Mouse (Mus musculus) liver, embryonic 14.5 days (tissue): Measurements from ENCODE around the gene Mpdu1.
A peak's percentile ranks its signal among the peaks of the same experiment; 100 is the strongest.

Experiments
- CTCF ChIP-seq: IDR thresholded peaks from 2 replicates; pipeline ENCODE4 v1.5.1; 2016; ENCODE audit warnings: antibody characterized with exemption, low read depth, control low read depth
- EP300 ChIP-seq: IDR thresholded peaks from 2 replicates; pipeline ENCODE4 v1.6.1; 2016; ENCODE audit warnings: antibody characterized with exemption, low read depth

DNA sequence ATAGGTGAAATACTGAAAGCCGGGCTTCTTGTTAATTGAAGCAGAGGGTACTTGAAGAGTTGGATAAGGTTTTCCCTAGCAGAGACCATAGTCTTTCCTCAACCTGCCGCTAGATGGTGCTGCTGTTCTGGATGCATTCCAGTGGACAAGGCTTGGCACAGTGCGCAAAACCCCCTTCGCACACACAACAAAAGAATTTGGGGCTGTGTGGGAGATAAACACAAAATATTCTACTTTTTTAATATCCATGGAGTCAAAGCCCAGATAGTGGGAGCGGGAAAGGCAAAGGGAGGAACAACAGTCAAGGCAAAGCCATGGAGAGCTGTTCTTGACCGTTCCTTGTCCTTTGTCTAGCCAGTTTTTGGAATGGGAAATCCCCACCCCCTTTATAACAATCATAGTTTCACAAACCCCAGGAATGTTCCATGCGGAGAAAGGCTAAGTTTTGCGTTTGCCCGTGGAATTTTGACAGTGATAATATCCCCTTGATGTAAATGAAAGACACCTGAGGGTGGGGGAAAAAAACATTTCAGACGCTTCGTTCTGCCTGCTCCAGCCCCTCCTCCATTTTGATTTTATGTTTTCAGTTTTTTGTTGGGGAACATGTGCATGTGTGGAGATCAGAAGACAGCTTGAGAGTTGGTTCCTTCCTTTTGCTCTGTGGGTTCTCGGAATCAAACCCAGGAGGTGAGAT, 20.5 kb upstream of the Mpdu1 start:
- TF ChIP-seq CTCF (peak; percentile 96), EP300 (no peak)
